Mouse (Mus musculus): Measurements from ENCODE around the gene 1700037H04Rik. TPM values are rescaled to one million over a fixed set of nuclear protein-coding genes. Genes with fewer than 3 reads are reported as not detected.

1700037H04Rik gene
- total and polyA plus RNA-seq, 2 experiments from 2014 or later = 35.9 to 48.3 TPM

- H3K4me1 ChIP-seq (ENCODE audit: control insufficient read depth, insufficient read depth) = peaks cover 10% of the 10 kb centered on the region
- DNase-seq (ENCODE audit: low spot score) (peak; percentile 84), ATAC-seq (ENCODE audit: insufficient read depth, low read depth) (peak; percentile 88)
- under 1% methylated on average over 42 of the region's 43 CpGs for WGBS
- H3K9me3 ChIP-seq (replicated peaks; ENCODE audit: control insufficient read depth, low read length) = no peaks in the 10 kb centered on the region
- TF ChIP-seq EP300 (IDR thresholded peaks at IDR 0.05; ENCODE audit: low read depth) (no peak), CTCF (IDR thresholded peaks at IDR 0.05; ENCODE audit: low read depth) (peak; percentile 8; the same call in 1 of the 2 replicates)
- H3K27ac ChIP-seq (ENCODE audit: low read depth) = peak within 1 kb of the TSS; percentile 87
- H3K4me3 ChIP-seq (ENCODE audit: low read depth, low read length) = peak within 1 kb of the TSS; percentile 76
- H3K4me2 ChIP-seq (ENCODE audit: low read depth, low read length) = peak within 1 kb of the TSS; percentile 90
- no peaks in the 10 kb centered on the region for H3K27me3 ChIP-seq (ENCODE audit: control insufficient read depth, insufficient read depth, low read length)
- peaks cover 25% of the 10 kb centered on the region; the same call in 1 of the 2 replicates for H3K36me3 ChIP-seq (replicated peaks; ENCODE audit: control insufficient read depth, insufficient read depth, low read length)
- H3K9ac ChIP-seq (replicated peaks; ENCODE audit: low read depth, low read length) = peak within 1 kb of the TSS; percentile 54
Measured at GRCm38 (mm10) chr2:131186771-131187601, 27.1 kb upstream of the 1700037H04Rik start, which contains the start of the genes Cdc25b and Spef1. Gene Cdc25b (plus strand): TSS chr2:131186949. Gene Spef1 (minus strand): TSS chr2:131187282.

- DNase-seq (ENCODE audit: low spot score) (peak; percentile 83), ATAC-seq (ENCODE audit: insufficient read depth, low read depth) (peak; percentile 80)
- peaks cover 20% of the 10 kb centered on the region; the same call in 1 of the 2 replicates for H3K36me3 ChIP-seq (replicated peaks; ENCODE audit: control insufficient read depth, insufficient read depth, low read length)
- TF ChIP-seq EP300 (IDR thresholded peaks at IDR 0.05; ENCODE audit: low read depth) (no peak), CTCF (IDR thresholded peaks at IDR 0.05; ENCODE audit: low read depth) (no peak)
- H3K9me3 ChIP-seq (replicated peaks; ENCODE audit: control insufficient read depth, low read length) = no peaks in the 10 kb centered on the region
- peaks cover 10% of the 10 kb centered on the region for H3K4me1 ChIP-seq (ENCODE audit: control insufficient read depth, insufficient read depth)
- H3K9ac ChIP-seq (replicated peaks; ENCODE audit: low read depth, low read length) = peak overlapping the region; percentile 54
- WGBS = 1% methylated on average over 14 of the region's 14 CpGs
- H3K4me3 ChIP-seq (ENCODE audit: low read depth, low read length) = peak overlapping the region; percentile 76
- no peaks in the 10 kb centered on the region for H3K27me3 ChIP-seq (ENCODE audit: control insufficient read depth, insufficient read depth, low read length)
- peak overlapping the region; percentile 90 for H3K4me2 ChIP-seq (ENCODE audit: low read depth, low read length)
- H3K27ac ChIP-seq (ENCODE audit: low read depth) = peak overlapping the region; percentile 87
Measured at GRCm38 (mm10) chr2:131186343-131186742, 26.5 kb upstream of the 1700037H04Rik start.

GRCm38 (mm10) chr2:131179990-131180587 lies 20.2 kb upstream of the 1700037H04Rik start, which contains the start of gene Cenpb:
Gene Cenpb (minus strand): TSS chr2:131180067.
- ATAC-seq (ENCODE audit: insufficient read depth, low read depth) (peak; percentile 91), DNase-seq (ENCODE audit: low spot score) (peak; percentile 62)
- TF ChIP-seq EP300 (IDR thresholded peaks at IDR 0.05; ENCODE audit: low read depth) (no peak), CTCF (IDR thresholded peaks at IDR 0.05; ENCODE audit: low read depth) (peak; percentile 49)
- no peaks in the 10 kb centered on the region for H3K9me3 ChIP-seq (replicated peaks; ENCODE audit: control insufficient read depth, low read length)
- H3K9ac ChIP-seq (replicated peaks; ENCODE audit: low read depth, low read length) = peak within 1 kb of the TSS; percentile 97
- 4% methylated on average over 28 of the region's 57 CpGs for WGBS
- no peaks in the 10 kb centered on the region for H3K27me3 ChIP-seq (ENCODE audit: control insufficient read depth, insufficient read depth, low read length)
- peaks cover 10% of the 10 kb centered on the region; the same call in 1 of the 2 replicates for H3K36me3 ChIP-seq (replicated peaks; ENCODE audit: control insufficient read depth, insufficient read depth, low read length)
- H3K4me2 ChIP-seq (ENCODE audit: low read depth, low read length) = peak within 1 kb of the TSS; percentile 92
- H3K4me1 ChIP-seq (ENCODE audit: control insufficient read depth, insufficient read depth) = peaks cover 34% of the 10 kb centered on the region
- H3K27ac ChIP-seq (ENCODE audit: low read depth) = peak within 1 kb of the TSS; percentile 95
- peak within 1 kb of the TSS; percentile 70 for H3K4me3 ChIP-seq (ENCODE audit: low read depth, low read length)

GRCm38 (mm10) chr2:131179246-131179886 lies 19.5 kb upstream of the 1700037H04Rik start:
- Histone ChIP-seq H3K4me1 (ENCODE audit: control insufficient read depth, insufficient read depth) (peaks cover 36% of the 10 kb centered on the region), H3K36me3 (replicated peaks; ENCODE audit: control insufficient read depth, insufficient read depth, low read length) (peaks cover 10% of the 10 kb centered on the region; the same call in 1 of the 2 replicates), H3K9me3 (replicated peaks; ENCODE audit: control insufficient read depth, low read length) (no peaks in the 10 kb centered on the region), H3K27me3 (ENCODE audit: control insufficient read depth, insufficient read depth, low read length) (no peaks in the 10 kb centered on the region), H3K4me2 (ENCODE audit: low read depth, low read length) (peak overlapping the region; percentile 92), H3K9ac (replicated peaks; ENCODE audit: low read depth, low read length) (peak overlapping the region; percentile 97), H3K4me3 (ENCODE audit: low read depth, low read length) (peak overlapping the region; percentile 70), H3K27ac (ENCODE audit: low read depth) (peak overlapping the region; percentile 95)
- TF ChIP-seq EP300 (IDR thresholded peaks at IDR 0.05; ENCODE audit: low read depth) (no peak), CTCF (IDR thresholded peaks at IDR 0.05; ENCODE audit: low read depth) (no peak)
- ATAC-seq (ENCODE audit: insufficient read depth, low read depth) (peak; percentile 69), DNase-seq (ENCODE audit: low spot score) (peak; percentile 65)
- under 1% methylated on average over 67 of the region's 67 CpGs for WGBS

- Histone ChIP-seq H3K27me3 (ENCODE audit: control insufficient read depth, insufficient read depth, low read length) (no peaks in the 10 kb centered on the region), H3K36me3 (replicated peaks; ENCODE audit: control insufficient read depth, insufficient read depth, low read length) (peaks cover 10% of the 10 kb centered on the region; the same call in 1 of the 2 replicates), H3K9ac (replicated peaks; ENCODE audit: low read depth, low read length) (peak overlapping the region; percentile 97), H3K4me2 (ENCODE audit: low read depth, low read length) (peak overlapping the region; percentile 92), H3K4me3 (ENCODE audit: low read depth, low read length) (peak overlapping the region; percentile 70), H3K9me3 (replicated peaks; ENCODE audit: control insufficient read depth, low read length) (no peaks in the 10 kb centered on the region), H3K27ac (ENCODE audit: low read depth) (peak overlapping the region; percentile 95; the same call in 1 of the 2 replicates), H3K4me1 (ENCODE audit: control insufficient read depth, insufficient read depth) (peaks cover 38% of the 10 kb centered on the region)
- 28% methylated on average over 26 of the region's 26 CpGs for WGBS
- no peak for DNase-seq (ENCODE audit: low spot score)
- ATAC-seq (ENCODE audit: insufficient read depth, low read depth) = no peak
- TF ChIP-seq EP300 (IDR thresholded peaks at IDR 0.05; ENCODE audit: low read depth) = no peak
- TF ChIP-seq CTCF (IDR thresholded peaks at IDR 0.05; ENCODE audit: low read depth) = no peak
Measured at GRCm38 (mm10) chr2:131178828-131179245, 19.0 kb upstream of the 1700037H04Rik start.

Data from heart, postnatal 0 days (tissue).